14 mouse cellular contexts compared by ENCODE assay signal in the genomic region with DNA sequence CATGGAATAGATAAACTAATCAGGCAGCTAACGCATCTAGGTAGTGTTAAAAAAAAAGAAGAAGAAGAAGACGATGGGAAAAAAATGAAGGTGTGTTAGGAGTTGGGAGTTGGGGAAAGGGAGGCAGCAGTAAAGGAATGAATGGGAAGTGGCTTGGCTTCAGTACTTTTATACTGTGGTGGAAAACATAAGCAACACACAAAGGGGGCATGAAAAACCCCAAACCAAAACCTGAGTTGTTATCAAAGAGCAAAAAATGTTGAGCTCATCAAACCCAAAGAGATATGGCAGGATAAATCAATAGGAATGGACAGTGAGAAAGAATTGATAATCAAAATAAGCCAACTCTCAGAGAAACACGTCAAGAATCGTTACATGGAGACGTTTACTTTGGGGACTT. TPM values are rescaled to one million over a fixed set of nuclear protein-coding genes. Genes with fewer than 3 reads are reported as not detected.
A peak's percentile ranks its signal among the peaks of the same experiment; 100 is the strongest.
DNase-seq lines count a peak whose midpoint lies in the region; ATAC-seq and TF ChIP-seq lines count a peak whose summit lies in the region.
"Had no signal": no experiment of that assay in that cellular context is flagged by ENCODE, and none has a peak within 500 bp of the region (broad histone marks: within the 10 kb centered on the region; RNA-seq: fewer than 3 reads in every experiment).

No protein-coding gene starts in this region.

- DNase-seq in stomach, postnatal 0 days (ENCODE audit: low spot score): no peak
- no peak for DNase-seq in hindbrain, embryonic 10.5 days (ENCODE audit: low spot score)
- no peak for DNase-seq in yolk sac, embryonic 10.5 days (ENCODE audit: low spot score)
- no peak for DNase-seq in gastrocnemius, adult 2 months
- DNase-seq in kidney, postnatal 36 days: no peak
- DNase-seq: adrenal gland, postnatal 14 days; cerebellum, adult 18-20 months; gastrocnemius, postnatal 14 days; kidney, adult 8-10 months had no signal

- H3K4me3 ChIP-seq in stomach, embryonic 14.5 days (ENCODE audit: low read depth, low read length): no peak overlapping the region
- no peak overlapping the region for H3K4me3 ChIP-seq in stomach, postnatal 0 days (ENCODE audit: low read depth, low read length)
- H3K4me3 ChIP-seq in hindbrain, embryonic 10.5 days: peak overlapping the region; percentile 100
- H3K4me3 ChIP-seq in limb, embryonic 15.5 days: peak overlapping the region; percentile 63
- H3K4me3 ChIP-seq in gastrocnemius, adult 2 months: no peak overlapping the region
- H3K4me3 ChIP-seq in liver, embryonic 12.5 days: no peak overlapping the region
- H3K4me3 ChIP-seq: heart, embryonic 15.5 days had no signal

- no peaks in the 10 kb centered on the region for H3K36me3 ChIP-seq in stomach, embryonic 14.5 days (ENCODE audit: control insufficient read depth, insufficient read depth, low read length)
- no peaks in the 10 kb centered on the region for H3K36me3 ChIP-seq in stomach, postnatal 0 days (ENCODE audit: control insufficient read depth, insufficient read depth, low read length)
- peaks cover 67% of the 10 kb centered on the region for H3K36me3 ChIP-seq in hindbrain, embryonic 10.5 days
- H3K36me3 ChIP-seq in limb, embryonic 15.5 days: peaks cover 9% of the 10 kb centered on the region; the same call in 1 of the 2 replicates
- H3K36me3 ChIP-seq in liver, embryonic 12.5 days: no peaks in the 10 kb centered on the region
- H3K36me3 ChIP-seq: heart, embryonic 15.5 days had no signal

- WGBS in stomach, embryonic 14.5 days: 43% methylated on average over 5 of the region's 5 CpGs
- WGBS in stomach, postnatal 0 days: 67% methylated on average over 5 of the region's 5 CpGs
- 52% methylated on average over 5 of the region's 5 CpGs for WGBS in hindbrain, embryonic 10.5 days
- 33% methylated on average over 5 of the region's 5 CpGs for whole genome bisulfite sequencing in limb, embryonic 15.5 days
- WGBS in liver, embryonic 12.5 days (ENCODE audit: insufficient replicate concordance): 53% methylated on average over 5 of the region's 5 CpGs

- no peak overlapping the region for H3K9ac ChIP-seq in stomach, embryonic 14.5 days (replicated peaks; ENCODE audit: low read depth, low read length)
- no peak overlapping the region for H3K9ac ChIP-seq in stomach, postnatal 0 days (ENCODE audit: low read length)
- H3K9ac ChIP-seq in limb, embryonic 15.5 days: no peak overlapping the region
- no peak overlapping the region for H3K9ac ChIP-seq in liver, embryonic 12.5 days
- H3K9ac ChIP-seq: heart, embryonic 15.5 days had no signal

- no peak for TF ChIP-seq EP300 in stomach, postnatal 0 days (optimal IDR thresholded peaks at IDR 0.05)

- intact Hi-C loops in gastrocnemius, adult 2 months (cut with DNase I): no loop called here

- H3K9me3 ChIP-seq in stomach, embryonic 14.5 days (ENCODE audit: control insufficient read depth, low read depth, low read length): no peaks in the 10 kb centered on the region
- no peaks in the 10 kb centered on the region for H3K9me3 ChIP-seq in stomach, postnatal 0 days (ENCODE audit: control insufficient read depth, low read length)
- no peaks in the 10 kb centered on the region for H3K9me3 ChIP-seq in hindbrain, embryonic 10.5 days
- no peaks in the 10 kb centered on the region for H3K9me3 ChIP-seq in limb, embryonic 15.5 days
- no peaks in the 10 kb centered on the region for H3K9me3 ChIP-seq in liver, embryonic 12.5 days (replicated peaks)
- H3K9me3 ChIP-seq: heart, embryonic 15.5 days had no signal

- no peaks in the 10 kb centered on the region for H3K27me3 ChIP-seq in stomach, embryonic 14.5 days (ENCODE audit: control insufficient read depth, insufficient read depth, low read length)
- H3K27me3 ChIP-seq in stomach, postnatal 0 days (ENCODE audit: control insufficient read depth, insufficient read depth, low read length): no peaks in the 10 kb centered on the region
- no peaks in the 10 kb centered on the region for H3K27me3 ChIP-seq in hindbrain, embryonic 10.5 days (ENCODE audit: insufficient read depth, poor library complexity, severe bottlenecking)
- H3K27me3 ChIP-seq in limb, embryonic 15.5 days: no peaks in the 10 kb centered on the region
- H3K27me3 ChIP-seq in liver, embryonic 12.5 days (replicated peaks): peaks cover 43% of the 10 kb centered on the region
- H3K27me3 ChIP-seq: heart, embryonic 15.5 days had no signal

- peaks cover 9% of the 10 kb centered on the region for H3K4me1 ChIP-seq in stomach, embryonic 14.5 days (ENCODE audit: control insufficient read depth, insufficient read depth, low read length)
- no peaks in the 10 kb centered on the region; the same call in 1 of the 2 replicates for H3K4me1 ChIP-seq in stomach, postnatal 0 days (replicated peaks; ENCODE audit: control insufficient read depth, insufficient read depth)
- H3K4me1 ChIP-seq in hindbrain, embryonic 10.5 days (replicated peaks): peaks cover 22% of the 10 kb centered on the region
- H3K4me1 ChIP-seq in limb, embryonic 15.5 days: 0 out of 2 replicates have a peak, but pooled peaks cover 2% of the 10 kb centered on the region
- H3K4me1 ChIP-seq in liver, embryonic 12.5 days: no peaks in the 10 kb centered on the region

- H3K4me2 ChIP-seq in stomach, embryonic 14.5 days (replicated peaks; ENCODE audit: low read depth, low read length): peak overlapping the region; percentile 67
- no peak overlapping the region for H3K4me2 ChIP-seq in stomach, postnatal 0 days (replicated peaks; ENCODE audit: low read depth)
- H3K4me2 ChIP-seq in limb, embryonic 15.5 days: peak overlapping the region; percentile 84
- H3K4me2 ChIP-seq in liver, embryonic 12.5 days: no peak overlapping the region
- H3K4me2 ChIP-seq: heart, embryonic 15.5 days had no signal

- H3K27ac ChIP-seq in stomach, embryonic 14.5 days (ENCODE audit: low read length): no peak overlapping the region
- H3K27ac ChIP-seq in stomach, postnatal 0 days (replicated peaks): no peak overlapping the region
- peak overlapping the region; percentile 99 for H3K27ac ChIP-seq in hindbrain, embryonic 10.5 days
- no peak overlapping the region for H3K27ac ChIP-seq in limb, embryonic 15.5 days
- H3K27ac ChIP-seq in gastrocnemius, adult 2 months: no peak overlapping the region
- no peak overlapping the region for H3K27ac ChIP-seq in liver, embryonic 12.5 days
- H3K27ac ChIP-seq: heart, embryonic 15.5 days had no signal

- no peak for TF ChIP-seq CTCF in stomach, postnatal 0 days (IDR thresholded peaks at IDR 0.05; ENCODE audit: low read depth)
- no peak for TF ChIP-seq CTCF in gastrocnemius, adult 2 months (IDR thresholded peaks at IDR 0.05)

- ATAC-seq in stomach, embryonic 14.5 days (ENCODE audit: insufficient number of reproducible peaks, insufficient read depth, low FRiP score, low read depth): no peak
- no peak for ATAC-seq in stomach, postnatal 0 days (ENCODE audit: low FRiP score, low TSS enrichment)
- ATAC-seq in limb, embryonic 15.5 days (ENCODE audit: insufficient number of reproducible peaks, low FRiP score, low TSS enrichment, low read depth): no peak
- no peak for ATAC-seq in liver, embryonic 12.5 days
- ATAC-seq: lung, postnatal 0 days had no signal

RNA-seq across cellular contexts. Expression of a gene that starts 5.6 kb away (rescaled TPM):
- 68.5 and 73.8 TPM in 2 replicates for polyA plus RNA-seq in stomach, embryonic 14.5 days (2014; fragmentation: Nextera tagmentation; extraction: Ambion mirVana)
- 3.3 and 3.4 TPM in 2 replicates for polyA plus RNA-seq in stomach, postnatal 0 days (2015; fragmentation: Nextera tagmentation; extraction: Ambion mirVana)
- 295 and 388 TPM in 2 replicates for polyA plus RNA-seq in hindbrain, embryonic 10.5 days (2016; fragmentation: Nextera tagmentation; extraction: Ambion mirVana)
- polyA plus RNA-seq in limb, embryonic 15.5 days (2015; fragmentation: Nextera tagmentation; extraction: Ambion mirVana): 59.0 and 68.9 TPM in 2 replicates
- total RNA-seq in gastrocnemius, adult 2 months (2021): under 1 TPM; 0.05 to 0.11 TPM
- 5.6 and 6.0 TPM in 2 replicates for polyA plus RNA-seq in liver, embryonic 12.5 days (2016; fragmentation: Nextera tagmentation; extraction: Ambion mirVana)

Comparison
In these comparisons a context has a peak if more than half of its experiments do, and no peak if none do; other contexts are left out.
1. H3K4me2 ChIP-seq: peak in stomach, embryonic 14.5 days (single experiment) and limb, embryonic 15.5 days (single experiment); none in stomach, postnatal 0 days (single experiment) and liver, embryonic 12.5 days (single experiment).
2. H3K4me3 ChIP-seq: peak in hindbrain, embryonic 10.5 days (single experiment) and limb, embryonic 15.5 days (single experiment); none in stomach, embryonic 14.5 days (single experiment), stomach, postnatal 0 days (single experiment), gastrocnemius, adult 2 months (single experiment) and liver, embryonic 12.5 days (single experiment).